Mouse (Mus musculus) cortical plate, adult 2 months (tissue): Measurements from ENCODE around the gene Plcd3.

Source experiments
- CTCF ChIP-seq: fragments of 200-500 bp; IDR thresholded peaks from 2 replicates; pipeline ENCODE4 v1.5.1; 2011; ENCODE audit warnings: mild to moderate bottlenecking, control low read depth, low read length; ENCODE audit not compliant: insufficient read depth; ENCODE audit errors: extremely low read depth
- POLR2A ChIP-seq: fragments of 200-500 bp; IDR thresholded peaks from 2 replicates; pipeline ENCODE4 v1.6.1; 2011; ENCODE audit warnings: mild to moderate bottlenecking, low read length, control low read depth; ENCODE audit not compliant: insufficient read depth; ENCODE audit errors: extremely low read depth

GRCm38 (mm10) chr11:103023974-103024373, 77.5 kb downstream of the Plcd3 start:
- TF ChIP-seq POLR2A (no peak), CTCF (no peak)
